Mouse (Mus musculus) liver, postnatal 0 days (tissue): ENCODE results near the gene Plekha1.

Experiments
- CTCF ChIP-seq: sonication (generic); IDR thresholded peaks from 2 replicates; pipeline ENCODE4 v1.5.1; 2016; ENCODE audit warnings: antibody characterized with exemption, low read depth
- EP300 ChIP-seq: IDR thresholded peaks from 2 replicates; pipeline ENCODE4 v1.6.1; 2016; ENCODE audit warnings: antibody characterized with exemption, low read depth, mild to moderate bottlenecking

GRCm38 (mm10) chr7:130865613-130866591 is at the start of gene Plekha1:
- TF ChIP-seq CTCF (no peak), EP300 (no peak; the same call in 1 of the 2 replicates)
